Mouse (Mus musculus) bone marrow macrophage, adult 2 months (primary cell): ENCODE results near the gene Srpx.

Source experiments
- CTCF ChIP-seq: IDR thresholded peaks from 2 replicates; pipeline ENCODE4 v1.5.1; 2012; ENCODE audit warnings: low read depth, mild to moderate bottlenecking, low read length, moderate library complexity
- POLR2A ChIP-seq: IDR thresholded peaks from 2 replicates; pipeline ENCODE4 v1.6.1; 2012; ENCODE audit warnings: mild to moderate bottlenecking, low read depth, low read length, borderline replicate concordance

DNA sequence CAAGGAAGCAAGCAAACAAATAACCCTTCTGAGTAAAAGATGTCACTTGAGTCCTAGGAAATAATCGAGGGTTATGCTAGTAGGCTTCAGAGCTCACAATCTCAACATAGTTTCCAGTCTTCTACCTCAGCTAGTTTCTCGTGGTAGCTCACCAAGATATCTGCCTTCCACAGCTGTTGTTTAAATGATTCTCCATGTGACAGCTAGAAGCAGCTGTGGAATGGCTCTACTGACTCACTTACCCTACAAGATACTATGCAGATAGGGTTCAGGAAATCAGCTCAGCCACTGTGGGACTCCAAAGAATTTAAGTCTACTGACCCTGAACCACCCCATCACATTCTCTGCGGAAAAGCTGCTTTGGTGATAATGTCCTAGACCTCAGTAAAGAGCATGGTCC, 34.9 kb upstream of the Srpx start:
- no peak for TF ChIP-seq CTCF
- no peak for TF ChIP-seq POLR2A
